Comparison of ENCODE assay signal across 9 mouse cellular contexts in genomic region chr7:45102940-45103585, GRCm38 (mm10). TPM values are rescaled to one million over a fixed set of nuclear protein-coding genes. Genes with fewer than 3 reads are reported as not detected.
A peak's percentile ranks its signal among the peaks of the same experiment; 100 is the strongest.
DNase-seq lines count a peak whose midpoint lies in the region; ATAC-seq and TF ChIP-seq lines count a peak whose summit lies in the region.
"Had no signal": no experiment of that assay in that cellular context is flagged by ENCODE, and none has a peak within 500 bp of the region (broad histone marks: within the 10 kb centered on the region; RNA-seq: fewer than 3 reads in every experiment).

No protein-coding gene starts in this region.

- WGBS in hindbrain, embryonic 14.5 days: 84% methylated on average over 9 of the region's 9 CpGs
- 66% methylated on average over 9 of the region's 9 CpGs for WGBS in limb, embryonic 15.5 days

- no peaks in the 10 kb centered on the region for H3K79me2 ChIP-seq in C2C12 (ENCODE audit: control insufficient read depth, insufficient read depth)

- peak overlapping the region; percentile 34 for H3K4me2 ChIP-seq in hindbrain, embryonic 14.5 days (replicated peaks)
- H3K4me2 ChIP-seq in limb, embryonic 15.5 days: peak overlapping the region; percentile 56
- H3K4me2 ChIP-seq: midbrain, embryonic 12.5 days had no signal

- H3K9ac ChIP-seq in hindbrain, embryonic 14.5 days: 0 out of 2 replicates have a peak overlapping the region, but pooled peaks have one; percentile 16
- H3K9ac ChIP-seq in limb, embryonic 15.5 days: peak overlapping the region; percentile 54
- H3K9ac ChIP-seq: midbrain, embryonic 12.5 days had no signal

- no peaks in the 10 kb centered on the region for H3K4me1 ChIP-seq in hindbrain, embryonic 14.5 days (replicated peaks; ENCODE audit: control insufficient read depth, insufficient read depth, low read length)
- peaks cover 28% of the 10 kb centered on the region for H3K4me1 ChIP-seq in limb, embryonic 15.5 days

- intact Hi-C loops in left cerebral cortex, postnatal 25 days (cut with DNase I): no loop called here

- no peak overlapping the region for H3ac ChIP-seq in C2C12 (ENCODE audit: control insufficient read depth, insufficient read length, low read depth)

- no peaks in the 10 kb centered on the region for H3K27me3 ChIP-seq in C2C12 (ENCODE audit: control insufficient read depth, insufficient read depth, insufficient read length)
- no peaks in the 10 kb centered on the region for H3K27me3 ChIP-seq in hindbrain, embryonic 14.5 days (ENCODE audit: control insufficient read depth, insufficient read depth, low read length)
- no peaks in the 10 kb centered on the region for H3K27me3 ChIP-seq in limb, embryonic 15.5 days
- H3K27me3 ChIP-seq: midbrain, embryonic 12.5 days had no signal

- peak; percentile 44 for DNase-seq in adrenal gland, adult 2 months
- no peak for DNase-seq in adrenal gland, postnatal 25 days
- no peak for DNase-seq in hindbrain, embryonic 14.5 days (ENCODE audit: low spot score)
- DNase-seq in frontal cortex, adult 2 months (ENCODE audit: extremely low spot score in 1 of 2, low spot score in 1 of 2): no peak
- DNase-seq in left cerebral cortex, postnatal 25 days (ENCODE audit: low spot score in 2 of 2): no peak
- no peak for DNase-seq in embryo, embryonic 11 days

- H3K9me3 ChIP-seq in hindbrain, embryonic 14.5 days (ENCODE audit: control insufficient read depth, low read length): no peaks in the 10 kb centered on the region
- no peaks in the 10 kb centered on the region for H3K9me3 ChIP-seq in limb, embryonic 15.5 days
- H3K9me3 ChIP-seq: midbrain, embryonic 12.5 days had no signal

- no peaks in the 10 kb centered on the region for H3K36me3 ChIP-seq in C2C12 (ENCODE audit: control insufficient read depth, insufficient read depth)
- no peaks in the 10 kb centered on the region for H3K36me3 ChIP-seq in hindbrain, embryonic 14.5 days (replicated peaks; ENCODE audit: control insufficient read depth, insufficient read depth)
- 0 out of 2 replicates have a peak, but pooled peaks cover 2% of the 10 kb centered on the region for H3K36me3 ChIP-seq in limb, embryonic 15.5 days
- H3K36me3 ChIP-seq: midbrain, embryonic 12.5 days had no signal

- no peak overlapping the region for H3K27ac ChIP-seq in hindbrain, embryonic 14.5 days
- peak overlapping the region; percentile 96 for H3K27ac ChIP-seq in limb, embryonic 15.5 days
- H3K27ac ChIP-seq: midbrain, embryonic 12.5 days had no signal

- H3K4me3 ChIP-seq in C2C12 (ENCODE audit: insufficient read depth, poor library complexity, severe bottlenecking): no peak overlapping the region
- no peak overlapping the region for H3K4me3 ChIP-seq in hindbrain, embryonic 14.5 days (replicated peaks; ENCODE audit: low read length)
- peak overlapping the region; percentile 39 for H3K4me3 ChIP-seq in limb, embryonic 15.5 days
- H3K4me3 ChIP-seq: midbrain, embryonic 12.5 days had no signal

- no peak for TF ChIP-seq CTCF in C2C12 (IDR thresholded peaks at IDR 0.05; ENCODE audit: control insufficient read depth, insufficient read depth, insufficient read length)

- H3K79me3 ChIP-seq in C2C12 (ENCODE audit: low read depth): no peaks in the 10 kb centered on the region

- ATAC-seq in hindbrain, embryonic 14.5 days (ENCODE audit: low FRiP score): no peak
- ATAC-seq in limb, embryonic 15.5 days (ENCODE audit: insufficient number of reproducible peaks, low FRiP score, low TSS enrichment, low read depth): no peak; the same call in 1 of the 2 replicates

TF ChIP-seq in C2C12, 6 proteins besides CTCF, POLR2A, EP300 and RAD21:
- TF ChIP-seq FOSL1 (IDR thresholded peaks at IDR 0.05; ENCODE audit: insufficient read depth, low read length, poor library complexity, severe bottlenecking) (no peak), USF1 (IDR thresholded peaks at IDR 0.05; ENCODE audit: low read depth) (peak; percentile 84)
TF ChIP-seq in C2C12: peak in this region for 1.

RNA-seq across cellular contexts. Expression of gene Fcgrt, which starts 0.6 kb away (rescaled TPM):
- total RNA-seq in adrenal gland, adult 2 months (2021): 100 to 1,000 TPM in 1 of 2 experiments, 10 to 100 TPM in 1; 84.8 to 154 TPM
- polyA plus RNA-seq in adrenal gland, adult 2 months (2012; rRNA removed): 186 and 187 TPM in 2 replicates
- 88.4 and 96.1 TPM in 2 replicates for total RNA-seq in adrenal gland, postnatal 25 days (2021)
- polyA plus RNA-seq in C2C12 (2012; fragmentation: generic; extraction: Trizol): 30.7 TPM
- 37.7 and 40.5 TPM in 2 replicates for polyA plus RNA-seq in hindbrain, embryonic 14.5 days (2014; fragmentation: Nextera tagmentation; extraction: Ambion mirVana)
- polyA plus RNA-seq in limb, embryonic 15.5 days (2015; fragmentation: Nextera tagmentation; extraction: Ambion mirVana): 99.7 and 121 TPM in 2 replicates
- 34.0 and 34.2 TPM in 2 replicates for polyA plus RNA-seq in frontal cortex, adult 2 months (2012; rRNA removed)
- total RNA-seq in left cerebral cortex, postnatal 25 days (2021): 10 to 100 TPM; 22.7 to 24.1 TPM

RNA-seq across cellular contexts. Expression of gene Rcn3, which starts 11.0 kb away (rescaled TPM):
- total RNA-seq in adrenal gland, adult 2 months (2021): 10 to 100 TPM; 26.5 to 50.3 TPM
- 93.3 and 104 TPM in 2 replicates for polyA plus RNA-seq in adrenal gland, adult 2 months (2012; rRNA removed)
- 27.7 and 33.5 TPM in 2 replicates for total RNA-seq in adrenal gland, postnatal 25 days (2021)
- polyA plus RNA-seq in C2C12 (2012; fragmentation: generic; extraction: Trizol): 166 TPM
- 77.7 and 93.3 TPM in 2 replicates for polyA plus RNA-seq in hindbrain, embryonic 14.5 days (2014; fragmentation: Nextera tagmentation; extraction: Ambion mirVana)
- polyA plus RNA-seq in limb, embryonic 15.5 days (2015; fragmentation: Nextera tagmentation; extraction: Ambion mirVana): 653 and 714 TPM in 2 replicates
- polyA plus RNA-seq in frontal cortex, adult 2 months (2012; rRNA removed): 13.4 and 16.9 TPM in 2 replicates
- total RNA-seq in left cerebral cortex, postnatal 25 days (2021): 1 to 10 TPM; 5.3 to 6.0 TPM

RNA-seq across cellular contexts. Expression of gene Rps11, which starts 21.2 kb away (rescaled TPM):
- total RNA-seq in adrenal gland, adult 2 months (2021): 1,000 to 10,000 TPM; 1,290 to 1,478 TPM
- polyA plus RNA-seq in adrenal gland, adult 2 months (2012; rRNA removed): 60.0 and 80.0 TPM in 2 replicates
- 1,211 and 1,259 TPM in 2 replicates for total RNA-seq in adrenal gland, postnatal 25 days (2021)
- 3,175 TPM for polyA plus RNA-seq in C2C12 (2012; fragmentation: generic; extraction: Trizol)
- 767 and 952 TPM in 2 replicates for polyA plus RNA-seq in hindbrain, embryonic 14.5 days (2014; fragmentation: Nextera tagmentation; extraction: Ambion mirVana)
- polyA plus RNA-seq in limb, embryonic 15.5 days (2015; fragmentation: Nextera tagmentation; extraction: Ambion mirVana): 1,215 and 1,484 TPM in 2 replicates
- polyA plus RNA-seq in frontal cortex, adult 2 months (2012; rRNA removed): 383 and 419 TPM in 2 replicates
- total RNA-seq in left cerebral cortex, postnatal 25 days (2021): 100 to 1,000 TPM; 410 to 413 TPM

RNA-seq across cellular contexts. Expression of gene Rpl13a, which starts 25.5 kb away (rescaled TPM):
- 1,000 to 10,000 TPM; 1,285 to 1,750 TPM for total RNA-seq in adrenal gland, adult 2 months (2021)
- polyA plus RNA-seq in adrenal gland, adult 2 months (2012; rRNA removed): 476 and 515 TPM in 2 replicates
- total RNA-seq in adrenal gland, postnatal 25 days (2021): 1,469 and 1,540 TPM in 2 replicates
- 6,379 TPM for polyA plus RNA-seq in C2C12 (2012; fragmentation: generic; extraction: Trizol)
- 725 and 835 TPM in 2 replicates for polyA plus RNA-seq in hindbrain, embryonic 14.5 days (2014; fragmentation: Nextera tagmentation; extraction: Ambion mirVana)
- polyA plus RNA-seq in limb, embryonic 15.5 days (2015; fragmentation: Nextera tagmentation; extraction: Ambion mirVana): 1,220 and 1,390 TPM in 2 replicates
- polyA plus RNA-seq in frontal cortex, adult 2 months (2012; rRNA removed): 1,438 and 1,804 TPM in 2 replicates
- total RNA-seq in left cerebral cortex, postnatal 25 days (2021): 100 to 1,000 TPM; 630 to 639 TPM

RNA-seq across cellular contexts. Expression of gene Gm45713, which starts 33.0 kb away (rescaled TPM):
- total RNA-seq in adrenal gland, adult 2 months (2021): not detected
- 6.3 and 7.4 TPM in 2 replicates for polyA plus RNA-seq in adrenal gland, adult 2 months (2012; rRNA removed)
- total RNA-seq in adrenal gland, postnatal 25 days (2021): not detected in 2 replicates
- polyA plus RNA-seq in C2C12 (2012; fragmentation: generic; extraction: Trizol): 0.95 TPM
- 0.22 TPM in 1 of 2 replicates, not detected in the other for polyA plus RNA-seq in hindbrain, embryonic 14.5 days (2014; fragmentation: Nextera tagmentation; extraction: Ambion mirVana)
- polyA plus RNA-seq in limb, embryonic 15.5 days (2015; fragmentation: Nextera tagmentation; extraction: Ambion mirVana): 0.65 TPM in 1 of 2 replicates, not detected in the other
- polyA plus RNA-seq in frontal cortex, adult 2 months (2012; rRNA removed): 0.06 and 0.12 TPM in 2 replicates
- not detected for total RNA-seq in left cerebral cortex, postnatal 25 days (2021)
